Mouse (Mus musculus): ENCODE data around the gene Tbpl1. TPM values are rescaled to one million over a fixed set of nuclear protein-coding genes. Genes with fewer than 3 reads are reported as not detected.

Tbpl1 gene
- polyA plus RNA-seq (2015; fragmentation: Nextera tagmentation; extraction: Ambion mirVana) = 26.7 and 30.4 TPM in 2 replicates

GRCm38 (mm10) chr10:22731272-22732093 lies at the start of gene Tbpl1:
Gene Tbpl1 (minus strand): TSS chr10:22731938.
- WGBS = under 1% methylated on average over 75 of the region's 77 CpGs
- Histone ChIP-seq H3K9ac (ENCODE audit: low read length) (peak within 1 kb of the TSS; percentile 97), H3K4me2 (replicated peaks; ENCODE audit: low read depth) (peak within 1 kb of the TSS; percentile 93), H3K27ac (replicated peaks) (peak within 1 kb of the TSS; percentile 95), H3K9me3 (ENCODE audit: control insufficient read depth, low read length) (no peaks in the 10 kb centered on the region), H3K4me3 (ENCODE audit: low read depth, low read length) (peak within 1 kb of the TSS; percentile 85), H3K36me3 (ENCODE audit: control insufficient read depth, insufficient read depth, low read length) (no peaks in the 10 kb centered on the region), H3K27me3 (ENCODE audit: control insufficient read depth, insufficient read depth, low read length) (no peaks in the 10 kb centered on the region), H3K4me1 (replicated peaks; ENCODE audit: control insufficient read depth, insufficient read depth) (peaks cover 5% of the 10 kb centered on the region; the same call in 1 of the 2 replicates)
- TF ChIP-seq EP300 (optimal IDR thresholded peaks at IDR 0.05) (peak; percentile 77), CTCF (IDR thresholded peaks at IDR 0.05; ENCODE audit: low read depth) (peak; percentile 43)
- ATAC-seq (ENCODE audit: low FRiP score, low TSS enrichment) = peak; percentile 99
- peak; percentile 97 for DNase-seq (ENCODE audit: low spot score)

GRCm38 (mm10) chr10:22781466-22781865 lies 49.7 kb upstream of the Tbpl1 start:
- ATAC-seq (ENCODE audit: low FRiP score, low TSS enrichment) = no peak
- no peaks in the 10 kb centered on the region for H3K9me3 ChIP-seq (ENCODE audit: control insufficient read depth, low read length)

GRCm38 (mm10) chr10:22777939-22778338 lies 46.2 kb upstream of the Tbpl1 start:
- no peak overlapping the region for H3K9ac ChIP-seq (ENCODE audit: low read length)
- no peak overlapping the region for H3K27ac ChIP-seq (replicated peaks)
- ATAC-seq (ENCODE audit: low FRiP score, low TSS enrichment) (no peak), DNase-seq (ENCODE audit: low spot score) (peak; percentile 49)
- no peak overlapping the region for H3K4me2 ChIP-seq (replicated peaks; ENCODE audit: low read depth)
- no peaks in the 10 kb centered on the region for H3K27me3 ChIP-seq (ENCODE audit: control insufficient read depth, insufficient read depth, low read length)
- TF ChIP-seq CTCF (IDR thresholded peaks at IDR 0.05; ENCODE audit: low read depth) (peak; percentile 87), EP300 (optimal IDR thresholded peaks at IDR 0.05) (no peak)
- no peaks in the 10 kb centered on the region for H3K4me1 ChIP-seq (replicated peaks; ENCODE audit: control insufficient read depth, insufficient read depth)
- no peak overlapping the region for H3K4me3 ChIP-seq (ENCODE audit: low read depth, low read length)
- H3K9me3 ChIP-seq (ENCODE audit: control insufficient read depth, low read length) = no peaks in the 10 kb centered on the region
- H3K36me3 ChIP-seq (ENCODE audit: control insufficient read depth, insufficient read depth, low read length) = no peaks in the 10 kb centered on the region
- WGBS = 16% methylated on average over 5 of the region's 5 CpGs

More at GRCm38 (mm10) chr10:22781466-22781865, 49.7 kb upstream of the Tbpl1 start:
- no peak overlapping the region for H3K4me3 ChIP-seq (ENCODE audit: low read depth, low read length)
- no peaks in the 10 kb centered on the region for H3K36me3 ChIP-seq (ENCODE audit: control insufficient read depth, insufficient read depth, low read length)
- TF ChIP-seq CTCF (IDR thresholded peaks at IDR 0.05; ENCODE audit: low read depth) = peak; percentile 64
- TF ChIP-seq EP300 (optimal IDR thresholded peaks at IDR 0.05) = no peak
- peak; percentile 30 for DNase-seq (ENCODE audit: low spot score)
- H3K4me1 ChIP-seq (replicated peaks; ENCODE audit: control insufficient read depth, insufficient read depth) = no peaks in the 10 kb centered on the region
- H3K9ac ChIP-seq (ENCODE audit: low read length) = no peak overlapping the region
- no peaks in the 10 kb centered on the region for H3K27me3 ChIP-seq (ENCODE audit: control insufficient read depth, insufficient read depth, low read length)
- H3K27ac ChIP-seq (replicated peaks) = no peak overlapping the region
- no peak overlapping the region for H3K4me2 ChIP-seq (replicated peaks; ENCODE audit: low read depth)
- WGBS = 41% methylated on average over 4 of the region's 4 CpGs

- TF ChIP-seq EP300 (optimal IDR thresholded peaks at IDR 0.05) (no peak), CTCF (IDR thresholded peaks at IDR 0.05; ENCODE audit: low read depth) (peak; percentile 77)
- Histone ChIP-seq H3K27me3 (ENCODE audit: control insufficient read depth, insufficient read depth, low read length) (no peaks in the 10 kb centered on the region), H3K9ac (ENCODE audit: low read length) (no peak overlapping the region), H3K27ac (replicated peaks) (no peak overlapping the region), H3K4me3 (ENCODE audit: low read depth, low read length) (no peak overlapping the region), H3K36me3 (ENCODE audit: control insufficient read depth, insufficient read depth, low read length) (no peaks in the 10 kb centered on the region), H3K4me1 (replicated peaks; ENCODE audit: control insufficient read depth, insufficient read depth) (no peaks in the 10 kb centered on the region), H3K4me2 (replicated peaks; ENCODE audit: low read depth) (no peak overlapping the region), H3K9me3 (ENCODE audit: control insufficient read depth, low read length) (no peaks in the 10 kb centered on the region)
- 13% methylated on average over 7 of the region's 7 CpGs for WGBS
- DNase-seq (ENCODE audit: low spot score) (peak; percentile 65), ATAC-seq (ENCODE audit: low FRiP score, low TSS enrichment) (no peak)
These were observed 44.4 kb upstream of the Tbpl1 start for GRCm38 (mm10) chr10:22776007-22776698.

GRCm38 (mm10) chr10:22775456-22775855 lies 43.7 kb upstream of the Tbpl1 start:
- Histone ChIP-seq H3K4me1 (replicated peaks; ENCODE audit: control insufficient read depth, insufficient read depth) (no peaks in the 10 kb centered on the region), H3K4me3 (ENCODE audit: low read depth, low read length) (no peak overlapping the region), H3K9ac (ENCODE audit: low read length) (no peak overlapping the region), H3K36me3 (ENCODE audit: control insufficient read depth, insufficient read depth, low read length) (no peaks in the 10 kb centered on the region), H3K27me3 (ENCODE audit: control insufficient read depth, insufficient read depth, low read length) (no peaks in the 10 kb centered on the region), H3K9me3 (ENCODE audit: control insufficient read depth, low read length) (no peaks in the 10 kb centered on the region), H3K27ac (replicated peaks) (no peak overlapping the region), H3K4me2 (replicated peaks; ENCODE audit: low read depth) (no peak overlapping the region)
- 60% methylated on average over 2 of the region's 2 CpGs for WGBS
- ATAC-seq (ENCODE audit: low FRiP score, low TSS enrichment) = no peak
- no peak for TF ChIP-seq CTCF (IDR thresholded peaks at IDR 0.05; ENCODE audit: low read depth)
- TF ChIP-seq EP300 (optimal IDR thresholded peaks at IDR 0.05) = no peak
- no peak for DNase-seq (ENCODE audit: low spot score)
